Mouse (Mus musculus): ENCODE data around the gene Gstm7. TPM values are rescaled to one million over a fixed set of nuclear protein-coding genes. Genes with fewer than 3 reads are reported as not detected.

Gene Gstm7
- 75.0 TPM for polyA plus RNA-seq (2014; fragmentation: Illumina TruSeq; extraction: RNeasy Lipid Tissue Mini Kit (QIAGEN cat#74804); ENCODE audit: low read depth, low replicate concordance)

DNA sequence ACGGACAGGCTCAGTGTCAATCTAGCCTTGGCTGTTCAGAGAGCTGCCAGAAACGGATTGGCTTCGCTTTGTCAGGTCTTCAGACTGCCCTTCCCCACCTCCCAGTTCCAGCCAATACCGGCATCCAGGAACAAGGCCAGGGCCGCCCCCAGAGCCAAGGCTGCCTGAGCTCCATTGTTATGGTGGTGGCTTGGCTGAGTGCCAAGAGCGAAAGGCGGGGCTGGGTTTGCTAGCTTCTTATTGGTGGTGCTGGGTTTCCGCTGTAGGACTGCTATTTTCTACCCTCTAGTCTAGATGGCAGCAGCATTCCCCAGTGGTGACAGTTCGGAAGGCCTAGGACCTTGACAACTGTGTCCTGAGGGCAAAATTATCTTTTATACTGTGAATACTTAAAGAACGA lies at the start of gene Gstm7:
TSS of gene Gstm7 (minus strand) at position 148 of the 400 bp plus-strand sequence.

GRCm38 (mm10) chr3:107968724-107969395 lies 37.2 kb upstream of the Gstm7 start, which contains the start of gene Gstm3:
Gene Gstm3 (minus strand): TSS chr3:107969283.

DNA sequence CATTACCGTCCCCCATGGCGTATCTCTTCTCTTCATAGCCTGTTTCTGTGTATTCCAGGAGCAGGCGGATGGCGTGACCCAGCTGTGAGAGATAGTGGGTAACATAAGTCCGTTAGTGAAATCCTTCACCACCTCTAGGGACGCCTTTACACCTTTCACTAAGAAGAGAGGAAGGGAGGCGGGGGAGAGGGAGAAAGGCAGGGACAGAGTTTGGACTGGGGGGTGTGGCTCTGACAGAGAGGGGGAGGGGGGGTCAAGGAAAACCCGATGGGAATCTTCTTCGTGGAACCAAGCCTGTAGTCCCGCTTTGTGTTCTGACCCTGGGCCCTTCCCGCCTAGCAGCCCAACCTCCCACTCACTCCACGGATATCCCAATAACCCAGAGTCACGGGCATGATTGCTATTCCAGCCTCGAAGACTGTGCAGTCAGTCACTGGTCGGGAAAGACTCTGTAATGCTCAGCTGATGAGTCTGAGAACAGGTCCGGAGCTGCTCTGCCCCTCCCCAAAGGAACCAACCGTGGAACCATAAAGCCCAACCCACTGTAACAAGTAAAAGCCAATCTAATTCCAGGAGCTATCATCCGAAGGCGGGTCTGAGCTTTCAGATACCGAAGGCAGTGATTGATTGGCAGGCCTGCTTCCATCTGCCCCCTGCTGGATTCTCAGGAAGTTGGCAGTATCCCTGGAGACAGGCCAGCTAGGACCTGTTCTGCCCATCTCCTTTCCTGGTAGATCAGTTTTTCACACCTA lies 11.8 kb upstream of the Gstm7 start, which contains the start of gene Gstm6:
TSS of gene Gstm6 (minus strand) at position 511 of the 752 bp plus-strand sequence.

GRCm38 (mm10) chr3:107895720-107896569 lies 35.7 kb downstream of the Gstm7 start, which contains the start of gene Gstm5:
Gene Gstm5 (plus strand): TSS chr3:107895821.

GRCm38 (mm10) chr3:107877005-107877404 lies 54.6 kb downstream of the Gstm7 start, which contains the start of gene Eps8l3:
Gene Eps8l3 (plus strand): TSS chr3:107877229.

Other genes starting within 250 kb of the Gstm7 start
- gene Ahcyl1, start 235.3 kb downstream of the Gstm7 start, polyA plus RNA-seq (2014; fragmentation: Illumina TruSeq; extraction: RNeasy Lipid Tissue Mini Kit (QIAGEN cat#74804); ENCODE audit: low read depth, low replicate concordance), result 79.7 TPM
- gene Csf1, start 171.3 kb downstream of the Gstm7 start, polyA plus RNA-seq (2014; fragmentation: Illumina TruSeq; extraction: RNeasy Lipid Tissue Mini Kit (QIAGEN cat#74804); ENCODE audit: low read depth, low replicate concordance), result 28.0 TPM
- gene Eps8l3, start 54.6 kb downstream of the Gstm7 start, polyA plus RNA-seq (2014; fragmentation: Illumina TruSeq; extraction: RNeasy Lipid Tissue Mini Kit (QIAGEN cat#74804); ENCODE audit: low read depth, low replicate concordance), result not detected
- 107 TPM for gene Gstm5, start 36.0 kb downstream of the Gstm7 start, polyA plus RNA-seq (2014; fragmentation: Illumina TruSeq; extraction: RNeasy Lipid Tissue Mini Kit (QIAGEN cat#74804); ENCODE audit: low read depth, low replicate concordance)
- gene Gstm6, start 11.9 kb upstream of the Gstm7 start, polyA plus RNA-seq (2014; fragmentation: Illumina TruSeq; extraction: RNeasy Lipid Tissue Mini Kit (QIAGEN cat#74804); ENCODE audit: low read depth, low replicate concordance), result 4.8 TPM
- not detected for gene Gstm3, start 37.5 kb upstream of the Gstm7 start, polyA plus RNA-seq (2014; fragmentation: Illumina TruSeq; extraction: RNeasy Lipid Tissue Mini Kit (QIAGEN cat#74804); ENCODE audit: low read depth, low replicate concordance)
- gene Gstm2, start 54.6 kb upstream of the Gstm7 start, polyA plus RNA-seq (2014; fragmentation: Illumina TruSeq; extraction: RNeasy Lipid Tissue Mini Kit (QIAGEN cat#74804); ENCODE audit: low read depth, low replicate concordance), result 278 TPM
- 431 TPM for gene Gstm1, start 86.2 kb upstream of the Gstm7 start, polyA plus RNA-seq (2014; fragmentation: Illumina TruSeq; extraction: RNeasy Lipid Tissue Mini Kit (QIAGEN cat#74804); ENCODE audit: low read depth, low replicate concordance)
- 19.4 TPM for gene Gstm4, start 113.1 kb upstream of the Gstm7 start, polyA plus RNA-seq (2014; fragmentation: Illumina TruSeq; extraction: RNeasy Lipid Tissue Mini Kit (QIAGEN cat#74804); ENCODE audit: low read depth, low replicate concordance)
- gene Ampd2, start 154.8 kb upstream of the Gstm7 start, polyA plus RNA-seq (2014; fragmentation: Illumina TruSeq; extraction: RNeasy Lipid Tissue Mini Kit (QIAGEN cat#74804); ENCODE audit: low read depth, low replicate concordance), result 8.7 TPM
- not detected for gene Gnat2, start 161.0 kb upstream of the Gstm7 start, polyA plus RNA-seq (2014; fragmentation: Illumina TruSeq; extraction: RNeasy Lipid Tissue Mini Kit (QIAGEN cat#74804); ENCODE audit: low read depth, low replicate concordance)
- gene Gnai3, start 214.3 kb upstream of the Gstm7 start, polyA plus RNA-seq (2014; fragmentation: Illumina TruSeq; extraction: RNeasy Lipid Tissue Mini Kit (QIAGEN cat#74804); ENCODE audit: low read depth, low replicate concordance), result 20.3 TPM
- gene Gpr61, start 223.1 kb upstream of the Gstm7 start, polyA plus RNA-seq (2014; fragmentation: Illumina TruSeq; extraction: RNeasy Lipid Tissue Mini Kit (QIAGEN cat#74804); ENCODE audit: low read depth, low replicate concordance), result not detected

Measured in heart, adult 10 weeks (tissue).